Mouse (Mus musculus) thymus, postnatal 4 days (tissue): ENCODE measurements around the gene Lrrc15.

Experiments
- DNase-seq: peaks from one replicate; pipeline ENCODE4 v3.0.0; 2021

Lrrc15 gene

GRCm38 (mm10) chr16:30235577-30235976, 47.5 kb downstream of the Lrrc15 start:
- no peak for DNase-seq

- no peak for DNase-seq
Observed at GRCm38 (mm10) chr16:30234636-30235546, 48.2 kb downstream of the Lrrc15 start.

- peak; percentile 45 for DNase-seq
Observed at GRCm38 (mm10) chr16:30234077-30234476, 49.0 kb downstream of the Lrrc15 start.

GRCm38 (mm10) chr16:30231882-30232604, 51.0 kb downstream of the Lrrc15 start:
- DNase-seq = no peak

GRCm38 (mm10) chr16:30227352-30227751, 55.7 kb downstream of the Lrrc15 start:
- peak; percentile 51 for DNase-seq

GRCm38 (mm10) chr16:30221161-30221782, 61.8 kb downstream of the Lrrc15 start:
- DNase-seq = no peak
